Mouse (Mus musculus) limb, embryonic 14.5 days (tissue): ENCODE results near the gene Dhx40. TPM values are rescaled to one million over a fixed set of nuclear protein-coding genes. Genes with fewer than 3 reads are reported as not detected.

Experiments
- ATAC-seq: fragments of 200-750 bp; cut with Nextera tagmentation; 2 replicates; pipeline ENCODE4 v1.8.0; 2017; ENCODE audit warnings: low read depth, moderate number of reproducible peaks, moderate TSS enrichment; ENCODE audit not compliant: low FRiP score
- DNase-seq: peaks from one replicate; pipeline ENCODE4 v3.0.0-alpha.2; 2015; ENCODE audit warnings: low spot score
- H3K27ac ChIP-seq: fragments of 300-500 bp; sonication (generic); replicated peaks from 2 replicates; pipeline ENCODE4 v1.5.1; 2014; ENCODE audit warnings: low read depth, mild to moderate bottlenecking, low read length, moderate library complexity, mixed read lengths
- H3K27me3 ChIP-seq: fragments of 300-500 bp; sonication (generic); 2 replicates; pipeline ENCODE4 v1.6.1; 2014; ENCODE audit warnings: low read length, mixed read lengths; ENCODE audit not compliant: control insufficient read depth, insufficient read depth
- H3K36me3 ChIP-seq: fragments of 300-500 bp; sonication (generic); 2 replicates; pipeline ENCODE4 v1.6.1; 2014; ENCODE audit warnings: mild to moderate bottlenecking, low read length, moderate library complexity, mixed read lengths; ENCODE audit not compliant: control insufficient read depth, insufficient read depth
- H3K4me1 ChIP-seq: fragments of 300-500 bp; sonication (generic); 2 replicates; pipeline ENCODE4 v1.6.1; 2014; ENCODE audit warnings: antibody characterized with exemption, low read length, mixed read lengths; ENCODE audit not compliant: control insufficient read depth, insufficient read depth
- H3K4me2 ChIP-seq: fragments of 300-500 bp; sonication (generic); replicated peaks from 2 replicates; pipeline ENCODE4 v1.6.1; 2014; ENCODE audit warnings: low read depth, mild to moderate bottlenecking, low read length, moderate library complexity; ENCODE audit not compliant: severe bottlenecking
- H3K4me3 ChIP-seq: fragments of 300-500 bp; sonication (generic); replicated peaks from 2 replicates; pipeline ENCODE4 v1.5.1; 2014; ENCODE audit warnings: low read length
- H3K9ac ChIP-seq: fragments of 300-500 bp; sonication (generic); 2 replicates; pipeline ENCODE4 v1.6.1; 2014; ENCODE audit warnings: mild to moderate bottlenecking, low read depth, low read length, moderate library complexity; ENCODE audit not compliant: severe bottlenecking
- H3K9me3 ChIP-seq: fragments of 300-500 bp; sonication (generic); 2 replicates; pipeline ENCODE4 v1.6.1; 2016; ENCODE audit warnings: low read length; ENCODE audit not compliant: control insufficient read depth
- POLR2A ChIP-seq: fragments of 200-500 bp; IDR thresholded peaks from 2 replicates; pipeline ENCODE4 v1.8.0; 2012; ENCODE audit warnings: inconsistent platforms, mild to moderate bottlenecking, moderate library complexity, borderline replicate concordance; ENCODE audit not compliant: insufficient read depth, insufficient read length; ENCODE audit errors: extremely low read depth
- WGBS: fragments of 180-500 bp; shearing (Covaris S2); extraction: QIAGEN DNeasy Blood & Tissue Kit; methylation state at CpG from one replicate; pipeline ENCODE4 v1.1.7; 2014; 5-methylcytosine and 5-hydroxymethylcytosine counted together
- polyA plus RNA-seq, 2 experiments: library from polyadenylated mRNA; depleted of rRNA in 1 of 2; stranded (reverse) in 1 of 2; unstranded in 1 of 2; fragments of >200 nt; fragmentation: Nextera tagmentation in 1 of 2; extraction: Ambion mirVana in 1 of 2; gene quantifications; 2 replicates each; pipeline versions ENCODE4 v1.2.1 to v1.2.3; 2012 to 2014

Gene Dhx40
- polyA plus RNA-seq, 2 experiments = 15.2 to 23.3 TPM

GRCm38 (mm10) chr11:86838792-86839191 is 31.2 kb upstream of the Dhx40 start:
- Histone ChIP-seq H3K27ac (no peak overlapping the region), H3K27me3 (no peaks in the 10 kb centered on the region), H3K9me3 (no peaks in the 10 kb centered on the region), H3K36me3 (no peaks in the 10 kb centered on the region), H3K4me2 (no peak overlapping the region), H3K4me1 (0 out of 2 replicates have a peak, but pooled peaks cover 4% of the 10 kb centered on the region), H3K9ac (no peak overlapping the region), H3K4me3 (no peak overlapping the region)
- no peak for TF ChIP-seq POLR2A
- no peak for ATAC-seq
- DNase-seq = no peak
- 79% methylated on average over 1 of the region's 1 CpGs for whole genome bisulfite sequencing

GRCm38 (mm10) chr11:86836366-86836765 is 28.8 kb upstream of the Dhx40 start:
- no peaks in the 10 kb centered on the region for H3K36me3 ChIP-seq
- no peak overlapping the region for H3K27ac ChIP-seq
- no peak for TF ChIP-seq POLR2A
- no peaks in the 10 kb centered on the region for H3K9me3 ChIP-seq
- H3K27me3 ChIP-seq = no peaks in the 10 kb centered on the region
- H3K4me3 ChIP-seq = no peak overlapping the region
- no peak overlapping the region for H3K9ac ChIP-seq
- peak; percentile 56 for DNase-seq
- no peak overlapping the region for H3K4me2 ChIP-seq
- WGBS = 32% methylated on average over 2 of the region's 2 CpGs
- H3K4me1 ChIP-seq = 0 out of 2 replicates have a peak, but pooled peaks cover 4% of the 10 kb centered on the region
- no peak for ATAC-seq

- DNase-seq (no peak), ATAC-seq (no peak)
- no peak overlapping the region for H3K9ac ChIP-seq
- TF ChIP-seq POLR2A = no peak
- H3K4me2 ChIP-seq = no peak overlapping the region
- no peaks in the 10 kb centered on the region for H3K27me3 ChIP-seq
- H3K4me3 ChIP-seq = no peak overlapping the region
- no peak overlapping the region for H3K27ac ChIP-seq
- H3K9me3 ChIP-seq = no peaks in the 10 kb centered on the region
- no peaks in the 10 kb centered on the region for H3K4me1 ChIP-seq
- H3K36me3 ChIP-seq = no peaks in the 10 kb centered on the region
- WGBS = 64% methylated on average over 8 of the region's 8 CpGs
Measured at GRCm38 (mm10) chr11:86834628-86835338, 27.2 kb upstream of the Dhx40 start.

GRCm38 (mm10) chr11:86834050-86834449 is 26.5 kb upstream of the Dhx40 start:
- DNase-seq (no peak), ATAC-seq (no peak)
- Histone ChIP-seq H3K4me2 (no peak overlapping the region), H3K27me3 (no peaks in the 10 kb centered on the region), H3K9ac (no peak overlapping the region), H3K4me1 (no peaks in the 10 kb centered on the region), H3K4me3 (no peak overlapping the region), H3K36me3 (no peaks in the 10 kb centered on the region), H3K27ac (no peak overlapping the region), H3K9me3 (no peaks in the 10 kb centered on the region)
- no peak for TF ChIP-seq POLR2A
- WGBS = 76% methylated on average over 7 of the region's 7 CpGs

GRCm38 (mm10) chr11:86833153-86833552 is 25.6 kb upstream of the Dhx40 start:
- no peak for ATAC-seq
- Histone ChIP-seq H3K9me3 (no peaks in the 10 kb centered on the region), H3K4me2 (no peak overlapping the region), H3K36me3 (no peaks in the 10 kb centered on the region), H3K9ac (no peak overlapping the region), H3K27me3 (no peaks in the 10 kb centered on the region), H3K4me3 (no peak overlapping the region), H3K4me1 (no peaks in the 10 kb centered on the region), H3K27ac (no peak overlapping the region)
- TF ChIP-seq POLR2A = no peak
- WGBS = 63% methylated on average over 3 of the region's 3 CpGs
- DNase-seq = no peak

- TF ChIP-seq POLR2A = no peak
- Histone ChIP-seq H3K9ac (no peak overlapping the region), H3K27ac (no peak overlapping the region), H3K27me3 (no peaks in the 10 kb centered on the region), H3K4me3 (no peak overlapping the region), H3K4me1 (no peaks in the 10 kb centered on the region), H3K9me3 (no peaks in the 10 kb centered on the region), H3K4me2 (no peak overlapping the region), H3K36me3 (no peaks in the 10 kb centered on the region)
- DNase-seq (peak; percentile 9), ATAC-seq (no peak)
- WGBS = 45% methylated on average over 6 of the region's 6 CpGs
Measured at GRCm38 (mm10) chr11:86828396-86828795, 20.9 kb upstream of the Dhx40 start.
